Mouse (Mus musculus) megakaryocyte, adult 5-6 weeks (primary cell): Measurements from ENCODE around the gene Mogs. TPM values are rescaled to one million over a fixed set of nuclear protein-coding genes. Genes with fewer than 3 reads are reported as not detected.

Experiments used
- ATAC-seq: 2 replicates; pipeline ENCODE4 v1.8.0; 2016; ENCODE audit warnings: mild to moderate bottlenecking, inconsistent platforms; ENCODE audit not compliant: poor library complexity, severe bottlenecking
- total RNA-seq, 2 experiments: library from RNA; stranded (forward) in 1 of 2; stranded (reverse) in 1 of 2; fragments of 153-499, 151-499 nt in 1 of 2; fragments of 221-1000, 200-1000 nt in 1 of 2; gene quantifications; 2 replicates each; pipeline versions ENCODE4 v1.2.3 to v1.2.4; 2015 to 2017

Mogs gene
- total RNA-seq, 2 experiments from 2014 or later: 21.6 to 33.4 TPM

DNA sequence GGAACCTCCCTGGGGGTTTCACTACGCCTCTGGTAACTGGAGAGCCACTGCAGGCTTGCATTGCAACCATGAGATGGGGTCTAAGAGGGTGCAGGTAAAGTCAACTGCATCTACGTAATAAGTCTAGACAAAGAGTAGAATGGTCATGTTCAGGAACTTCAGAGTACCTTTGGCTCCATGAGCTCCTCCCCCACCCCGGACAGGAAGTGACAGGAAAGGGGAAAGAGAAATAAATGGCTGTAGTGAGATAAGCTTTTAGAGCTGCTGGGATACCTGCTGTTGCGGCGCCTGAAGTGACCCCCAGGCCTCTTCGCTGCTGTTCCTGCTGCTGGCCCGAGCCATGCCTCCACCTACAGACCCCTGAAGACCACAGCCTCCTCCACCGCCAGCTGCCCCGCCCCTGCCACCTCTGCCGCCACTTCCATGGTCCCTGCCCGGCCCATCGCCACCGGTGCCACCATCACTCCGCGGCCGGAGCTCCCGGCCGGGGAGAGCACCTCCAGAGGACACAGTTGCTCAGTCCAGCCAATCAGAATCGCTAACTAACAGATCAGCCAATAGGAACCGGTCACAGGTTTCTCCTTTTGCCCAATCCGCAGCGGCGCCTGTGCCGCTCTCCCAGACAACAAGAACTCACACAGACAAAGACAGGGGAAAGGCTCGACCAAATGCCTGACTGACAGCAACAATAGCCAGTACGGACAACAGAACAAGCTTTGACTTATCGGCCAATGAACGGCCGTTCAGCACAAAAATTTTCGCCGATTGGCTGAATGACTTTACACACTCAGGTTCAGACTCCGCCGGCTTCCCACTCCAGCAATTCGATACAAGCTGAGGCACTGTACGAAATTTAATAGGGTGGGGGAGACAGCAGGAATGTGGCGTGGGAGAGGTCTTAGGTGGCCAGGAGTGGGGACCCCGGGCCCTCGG, 5.9 kb downstream of the Mogs start, which contains the start of gene Wbp1:
Gene Wbp1, minus strand, starts transcription at position 630 of the 933 bp plus-strand sequence.
- ATAC-seq: peak; percentile 88

DNA sequence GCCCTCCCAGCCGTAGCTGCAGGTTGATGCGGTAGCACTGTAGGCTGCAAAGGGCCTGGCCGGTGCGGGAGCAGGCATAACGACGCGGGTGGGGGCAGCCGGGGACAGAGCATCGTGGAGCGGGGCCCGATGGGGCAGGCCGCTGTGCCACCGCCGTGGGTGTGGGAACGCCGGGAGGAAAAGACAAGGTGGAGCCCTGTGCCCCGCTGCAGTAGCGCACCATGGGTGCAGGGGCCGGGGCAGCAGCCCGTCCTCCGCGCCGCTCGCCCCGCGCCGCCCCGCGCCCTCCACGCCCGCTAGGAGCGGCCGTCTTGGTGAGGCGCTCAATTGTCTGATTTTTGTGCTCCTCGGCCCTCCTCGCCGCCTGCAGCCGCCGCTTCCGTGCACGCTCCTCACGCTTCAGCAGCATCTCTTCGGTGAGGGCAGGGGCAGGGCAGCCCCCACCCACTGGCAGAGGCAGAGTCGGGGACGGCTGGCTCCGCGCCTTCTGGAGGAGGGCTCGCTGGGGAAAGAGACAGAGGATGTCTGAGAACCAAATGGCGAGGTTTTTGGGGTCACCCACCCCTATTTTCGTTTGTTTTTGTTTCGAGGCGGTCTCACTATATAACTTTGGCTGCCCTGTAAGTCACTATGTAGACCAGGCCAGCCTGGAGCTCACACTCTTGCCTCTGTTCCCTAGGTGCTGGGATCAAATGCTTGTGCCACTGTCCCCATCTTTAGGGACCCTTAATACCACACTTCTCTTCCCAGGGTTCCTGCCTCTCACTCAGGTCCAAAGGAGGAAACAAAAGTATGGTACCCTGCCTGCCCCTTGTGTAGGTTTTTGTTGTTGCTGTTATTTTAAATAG, 6.8 kb downstream of the Mogs start:
- ATAC-seq: peak; percentile 30

DNA sequence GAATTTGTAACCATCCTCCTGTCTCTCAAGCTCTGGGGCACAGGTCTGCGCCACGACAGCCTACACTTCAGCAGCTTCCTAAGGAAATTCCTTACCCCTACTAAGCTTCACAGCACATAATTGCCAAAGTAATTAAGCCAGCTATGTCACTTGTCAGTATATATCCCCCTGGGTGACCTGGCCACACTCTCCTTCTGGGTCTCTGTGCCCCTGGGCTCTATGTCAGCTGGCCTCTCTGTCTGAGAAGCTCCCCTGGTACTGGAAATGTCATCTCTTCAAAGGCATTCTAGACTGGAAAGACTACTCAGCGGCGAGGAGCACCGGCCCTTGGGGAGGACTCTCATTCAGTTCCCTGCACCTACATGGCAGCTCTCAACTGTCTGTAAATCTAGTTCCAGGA, 7.7 kb downstream of the Mogs start:
- ATAC-seq: no peak

DNA sequence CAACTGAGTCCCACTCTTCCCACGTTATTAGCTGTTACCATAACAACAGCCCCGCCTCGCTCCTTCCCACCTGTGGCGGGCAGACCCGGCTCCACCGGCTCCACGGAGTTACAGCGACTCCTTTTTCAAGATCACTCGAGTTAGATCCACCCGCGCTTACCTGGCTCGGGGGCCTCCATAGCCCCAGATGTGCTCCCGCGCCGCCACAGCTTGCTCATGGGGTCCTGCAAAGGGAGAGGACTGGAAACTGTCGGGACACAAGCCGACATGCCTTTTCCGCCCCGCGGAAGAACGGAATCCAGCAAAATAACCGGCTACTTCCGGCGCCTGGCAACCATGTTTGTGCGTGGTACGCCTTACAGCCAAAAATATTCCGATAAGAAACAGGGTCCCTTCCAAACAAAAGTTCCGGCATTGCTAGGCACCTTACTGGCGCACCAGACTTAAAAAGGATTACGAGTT, 9.6 kb downstream of the Mogs start:
- ATAC-seq: peak; percentile 59

DNA sequence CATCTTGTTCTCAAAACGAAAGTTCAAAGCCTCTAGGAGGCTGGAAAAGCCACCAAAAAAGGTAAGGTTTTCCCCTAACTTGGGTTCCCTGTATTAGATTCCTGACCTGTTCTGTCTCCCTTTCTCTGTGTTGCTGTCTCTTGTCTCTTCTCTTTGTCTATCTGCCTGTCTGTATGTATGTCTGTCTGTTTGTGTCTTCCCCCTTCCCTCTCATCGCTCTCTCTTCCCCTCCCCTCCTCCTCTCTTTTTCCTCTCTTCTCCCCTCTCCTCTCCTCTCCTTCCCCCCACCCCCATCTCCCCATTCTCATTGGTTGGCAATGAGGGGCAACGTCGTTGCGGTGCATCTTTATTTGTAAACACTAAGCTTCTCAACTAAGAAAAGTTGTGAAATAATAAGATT, 10.0 kb downstream of the Mogs start, which contains the start of gene Ino80b:
Gene Ino80b, minus strand, starts transcription at position 101 of the 400 bp plus-strand sequence.
- ATAC-seq: no peak

DNA sequence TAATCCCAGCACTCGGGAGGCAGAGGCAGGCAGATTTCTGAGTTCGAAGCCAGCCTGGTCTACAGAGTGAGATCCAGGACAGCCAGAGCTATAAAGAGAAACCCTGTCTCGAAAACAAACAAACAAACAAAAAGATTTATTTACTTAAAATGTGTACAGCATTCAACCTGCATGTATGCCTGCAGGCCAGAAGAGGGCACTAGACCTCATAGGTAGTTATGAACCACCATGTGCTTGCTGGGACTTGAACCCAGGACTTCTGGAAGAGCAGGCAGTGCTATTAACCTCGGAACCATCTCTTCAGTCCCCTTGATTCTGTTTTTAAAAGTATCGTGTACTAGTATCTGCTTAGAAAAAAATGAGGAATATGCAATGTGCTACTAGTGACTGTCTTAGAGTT, 12.1 kb downstream of the Mogs start:
- no peak for ATAC-seq

- peak; percentile 93 for ATAC-seq
Observed at GRCm38 (mm10) chr6:83131469-83132034, 16.3 kb downstream of the Mogs start.

GRCm38 (mm10) chr6:83132176-83132919, 17.1 kb downstream of the Mogs start:
- no peak for ATAC-seq

DNA sequence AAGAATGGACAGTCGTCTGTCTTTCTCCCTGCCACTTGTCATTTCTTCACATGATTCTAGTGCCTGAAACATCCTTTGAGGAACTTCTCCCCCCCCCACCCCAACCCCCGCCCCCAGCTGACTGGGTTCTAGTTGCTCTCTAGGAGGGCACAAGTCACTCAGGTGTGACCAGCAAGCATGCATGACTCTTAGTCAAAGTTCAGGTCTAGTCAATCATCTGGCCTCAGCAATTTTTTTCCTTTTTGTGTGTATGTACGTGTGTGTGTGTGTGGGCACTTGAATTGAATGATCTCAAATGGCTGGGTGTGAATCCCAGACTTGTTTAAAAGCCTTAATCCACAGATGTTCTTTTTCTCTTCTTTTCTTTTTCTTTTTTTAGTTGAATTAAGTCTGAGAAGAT, 18.9 kb downstream of the Mogs start:
- ATAC-seq: no peak

- ATAC-seq: no peak
Observed at GRCm38 (mm10) chr6:83134951-83135513, 19.7 kb downstream of the Mogs start, which contains the start of gene Rtkn. TSS of gene Rtkn (plus strand) at chr6:83135463.

GRCm38 (mm10) chr6:83135571-83136161, 20.4 kb downstream of the Mogs start:
- ATAC-seq: no peak

GRCm38 (mm10) chr6:83136291-83136880, 21.1 kb downstream of the Mogs start:
- no peak for ATAC-seq

DNA sequence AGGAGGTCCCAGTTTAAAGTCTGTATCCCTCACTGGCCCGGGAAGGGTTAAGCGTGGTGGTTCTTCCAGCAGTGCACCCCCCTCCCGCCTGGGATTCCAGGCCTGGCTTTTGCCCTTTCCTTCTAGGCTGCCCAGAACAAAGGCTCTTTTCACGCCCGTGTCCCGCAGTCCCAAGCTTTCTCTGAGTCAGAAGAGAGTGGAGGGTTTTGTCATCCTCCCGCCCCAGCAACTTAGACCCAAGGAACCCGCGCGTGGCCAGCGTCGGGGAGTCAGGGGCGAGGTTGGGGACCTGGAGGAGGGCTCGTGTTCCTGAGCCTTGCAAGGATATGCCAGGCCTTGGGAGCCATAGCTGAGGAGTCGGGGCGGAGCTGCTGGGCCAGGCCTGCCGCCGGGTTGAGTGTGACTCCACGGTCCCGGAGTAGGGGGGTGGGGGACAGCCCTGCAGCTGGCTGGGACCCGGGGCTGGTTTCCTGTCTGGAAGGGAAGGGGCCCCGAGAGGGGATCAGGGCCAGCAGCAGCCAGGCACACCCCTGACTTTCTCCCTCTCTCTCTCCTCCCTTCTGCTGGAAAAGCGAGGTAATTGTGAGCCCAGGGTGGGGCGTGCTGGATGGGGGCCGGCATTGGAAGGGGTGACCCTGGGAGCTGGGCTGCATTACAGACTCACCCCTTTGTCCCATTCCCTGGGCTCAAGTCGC, 21.7 kb downstream of the Mogs start:
- peak; percentile 26 for ATAC-seq

DNA sequence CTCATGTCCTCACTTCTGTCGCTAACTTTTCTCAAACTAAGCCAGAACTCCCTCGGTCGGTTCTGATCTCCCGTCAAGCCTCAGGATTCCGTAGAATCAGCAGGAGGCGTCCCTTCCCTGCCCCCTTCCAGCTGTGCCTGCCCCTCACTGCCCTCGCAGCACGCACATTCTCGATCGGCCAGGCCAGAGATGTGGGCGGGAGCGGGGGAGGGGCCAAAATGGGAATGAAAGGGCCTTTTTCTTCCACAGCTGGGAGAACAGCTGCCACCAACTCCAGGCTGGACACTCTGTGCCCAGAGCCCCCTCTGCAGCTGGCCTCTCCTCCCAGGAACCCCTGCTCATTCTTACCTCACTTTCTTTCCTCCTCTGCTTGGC, 22.3 kb downstream of the Mogs start:
- peak; percentile 24; the same call in 1 of the 2 replicates for ATAC-seq

DNA sequence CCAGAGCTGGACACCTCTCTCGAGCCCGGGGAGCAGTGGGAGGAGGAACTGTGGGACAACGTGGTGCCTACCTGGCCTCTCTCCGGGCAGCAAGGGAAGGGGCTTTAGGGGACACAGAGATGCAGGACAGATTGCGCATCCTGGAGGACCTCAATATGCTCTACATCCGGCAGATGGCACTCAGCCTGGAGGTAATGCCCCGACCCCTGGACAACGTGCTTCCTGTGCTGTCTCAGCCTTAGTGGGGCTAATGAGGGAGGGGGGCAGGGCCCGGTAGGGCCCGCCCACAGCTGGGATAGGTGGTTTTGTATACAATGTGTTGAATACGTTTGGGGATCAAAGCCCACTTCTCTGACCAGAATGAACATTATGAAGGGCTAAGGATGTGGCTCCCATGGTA, 22.8 kb downstream of the Mogs start:
- ATAC-seq: no peak

GRCm38 (mm10) chr6:83140044-83140443, 24.7 kb downstream of the Mogs start:
- ATAC-seq: no peak

DNA sequence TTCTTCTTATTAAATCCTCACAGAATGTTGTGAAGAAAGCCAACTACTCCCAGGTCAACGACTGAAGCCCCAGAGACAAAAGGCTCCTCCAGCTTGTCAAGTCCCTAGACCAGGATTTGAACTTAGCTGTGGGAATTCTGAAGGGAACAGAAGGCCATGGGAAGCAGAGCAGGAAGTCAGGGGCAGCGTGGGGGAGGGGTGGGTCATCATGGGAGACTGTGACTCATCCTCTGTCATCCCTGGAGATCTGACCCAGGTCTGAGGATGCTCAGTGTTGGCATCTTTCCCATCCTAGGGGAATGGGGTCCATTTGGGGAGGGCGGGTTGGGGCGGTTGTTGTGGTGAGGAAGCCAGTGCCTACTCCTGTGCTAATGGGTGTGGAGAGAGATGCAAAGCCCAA, 26.3 kb downstream of the Mogs start:
- no peak for ATAC-seq

DNA sequence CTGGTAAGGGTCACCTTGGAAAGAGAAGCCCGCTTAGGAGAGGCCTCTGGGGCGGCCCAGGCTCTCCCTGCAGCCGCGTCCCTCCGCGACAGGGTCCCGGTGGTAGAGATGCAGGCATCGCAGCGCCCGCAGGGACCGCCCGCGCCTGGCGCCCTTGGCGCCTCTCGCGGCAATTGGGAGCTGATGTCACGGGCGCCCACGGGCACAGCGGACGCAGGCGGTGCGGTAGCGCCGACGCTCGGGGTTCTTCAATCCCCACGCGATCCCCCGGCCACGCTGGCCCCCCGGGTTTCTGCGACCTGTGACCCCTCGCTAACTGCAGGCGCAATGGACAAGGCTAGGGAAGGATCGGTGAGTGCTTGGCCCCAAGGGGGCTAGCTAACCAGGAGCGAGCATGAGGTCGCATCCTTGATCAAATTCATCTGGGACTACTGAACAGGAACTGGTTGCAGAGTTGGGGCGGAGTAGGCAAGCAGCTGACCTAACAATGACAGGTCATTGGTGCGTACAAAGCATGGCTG, 27.0 kb downstream of the Mogs start:
- peak; percentile 46; the same call in 1 of the 2 replicates for ATAC-seq
